Mouse (Mus musculus) megakaryocyte, adult 5-6 weeks (primary cell): ENCODE results near the gene Gm28374. TPM values are rescaled to one million over a fixed set of nuclear protein-coding genes. Genes with fewer than 3 reads are reported as not detected.
"Not testable (repeated sequence)": the region's sequence is repeated elsewhere in the genome, so short reads cannot be mapped to it uniquely, and the experiment has no call there.

Experiments
- ATAC-seq: 2 replicates; pipeline ENCODE4 v1.8.0; 2016; ENCODE audit warnings: mild to moderate bottlenecking, inconsistent platforms; ENCODE audit not compliant: poor library complexity, severe bottlenecking
- total RNA-seq, 2 experiments: library from RNA; stranded (forward) in 1 of 2; stranded (reverse) in 1 of 2; fragments of 153-499, 151-499 nt in 1 of 2; fragments of 221-1000, 200-1000 nt in 1 of 2; gene quantifications; 2 replicates each; pipeline versions ENCODE4 v1.2.3 to v1.2.4; 2015 to 2017

Gm28374 gene
- not detected in 2 replicates for total RNA-seq (2015)
- total RNA-seq (2017): 0.33 and 0.51 TPM in 2 replicates

- ATAC-seq: no peak
Measured at GRCm38 (mm10) chr19:6082156-6082555, at the start of gene Gm28374. Gene Gm28374, minus strand, starts transcription at chr19:6082256.

- ATAC-seq: not testable (repeated sequence)
Measured at GRCm38 (mm10) chr19:6130414-6131128, 48.5 kb upstream of the Gm28374 start.

DNA sequence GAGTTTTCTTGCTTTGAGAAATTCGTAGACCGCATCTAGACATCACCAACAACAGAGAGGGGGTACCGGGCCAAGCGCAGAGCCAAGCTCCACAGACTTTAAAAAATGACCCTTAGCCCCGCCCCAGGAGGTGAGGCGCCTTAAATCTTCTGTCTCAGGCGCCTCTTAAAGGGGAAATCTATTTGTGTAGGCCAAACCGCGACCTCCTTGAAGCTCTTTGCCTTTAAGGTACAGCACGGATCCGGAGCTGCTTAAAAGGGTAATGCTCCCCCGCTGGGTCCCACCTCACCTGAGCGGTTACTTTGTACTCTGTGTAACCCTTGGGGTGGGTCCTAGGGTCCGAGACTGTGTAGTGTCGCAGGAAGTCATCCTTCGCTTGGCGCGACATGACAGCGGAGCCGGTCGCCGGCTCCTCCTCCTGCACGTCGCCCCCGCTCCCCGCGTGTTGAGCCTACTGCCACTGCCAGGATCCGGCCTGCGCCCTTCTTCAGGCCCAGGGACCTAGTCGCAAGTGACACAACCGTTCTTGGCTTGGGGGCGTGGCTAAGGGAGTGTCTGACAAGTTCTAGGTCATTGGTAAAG lies 45.8 kb upstream of the Gm28374 start, which contains the start of gene Snx15:
Snx15 (minus strand) TSS at position 545 of the 582 bp plus-strand sequence.
- peak; percentile 95 for ATAC-seq

DNA sequence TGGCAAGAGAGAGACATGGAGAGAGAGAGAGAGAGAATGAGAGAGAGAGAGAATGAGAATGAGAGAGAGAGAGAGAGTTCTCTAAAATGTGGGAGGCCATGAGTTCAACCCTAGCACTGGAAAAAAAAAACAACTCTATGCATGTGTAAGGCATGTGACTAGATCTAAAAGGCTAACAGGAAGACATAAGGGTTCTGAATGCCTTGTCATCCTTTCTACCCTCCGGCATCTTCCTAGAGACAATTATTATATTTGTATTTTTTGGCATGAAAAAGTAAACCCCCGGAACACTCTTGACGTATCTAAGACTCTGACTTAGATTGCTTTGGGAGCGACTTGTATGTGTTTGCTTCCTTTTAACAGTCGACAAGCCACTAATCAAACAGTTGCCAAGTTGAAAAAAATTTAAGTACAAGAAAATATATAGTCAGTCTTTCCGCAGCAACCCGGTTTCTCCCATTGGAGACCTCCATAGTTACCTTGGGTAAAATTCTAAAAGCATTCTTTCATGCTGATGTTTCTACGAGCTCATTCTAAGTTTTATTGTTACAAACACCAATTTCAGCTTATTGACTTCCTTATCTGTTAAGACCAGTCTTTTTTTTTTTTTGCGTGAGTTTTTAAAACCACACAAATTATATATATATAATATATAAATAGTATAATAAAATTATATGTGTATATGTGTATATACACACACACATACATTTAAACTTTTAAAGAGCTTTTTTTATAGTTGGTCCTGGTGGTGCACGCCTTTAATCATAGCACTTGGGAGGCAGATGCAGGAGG lies 44.9 kb upstream of the Gm28374 start:
- ATAC-seq: no peak

- peak; percentile 22; the same call in 1 of the 2 replicates for ATAC-seq
Measured at GRCm38 (mm10) chr19:6126289-6126688, 44.2 kb upstream of the Gm28374 start.

DNA sequence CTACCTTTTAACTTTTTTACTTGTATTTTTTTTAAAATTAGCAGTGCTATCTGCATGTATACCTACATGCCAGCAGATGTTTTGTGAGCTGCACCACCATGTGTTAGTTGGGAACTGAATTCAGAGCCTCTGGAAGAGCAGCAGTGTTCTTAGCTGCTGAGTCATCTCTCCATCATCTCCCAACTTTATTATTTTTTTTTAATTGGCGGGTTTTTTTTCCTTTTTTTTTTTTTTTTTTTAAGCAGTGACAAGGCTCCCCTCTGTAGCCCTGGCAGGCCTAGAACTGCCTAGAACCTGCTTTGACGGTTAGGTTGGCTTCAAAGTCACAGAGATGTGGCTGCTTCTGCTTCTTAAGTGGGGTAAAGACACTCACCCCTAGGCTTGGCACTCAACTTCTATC lies 42.8 kb upstream of the Gm28374 start:
- ATAC-seq: no peak

DNA sequence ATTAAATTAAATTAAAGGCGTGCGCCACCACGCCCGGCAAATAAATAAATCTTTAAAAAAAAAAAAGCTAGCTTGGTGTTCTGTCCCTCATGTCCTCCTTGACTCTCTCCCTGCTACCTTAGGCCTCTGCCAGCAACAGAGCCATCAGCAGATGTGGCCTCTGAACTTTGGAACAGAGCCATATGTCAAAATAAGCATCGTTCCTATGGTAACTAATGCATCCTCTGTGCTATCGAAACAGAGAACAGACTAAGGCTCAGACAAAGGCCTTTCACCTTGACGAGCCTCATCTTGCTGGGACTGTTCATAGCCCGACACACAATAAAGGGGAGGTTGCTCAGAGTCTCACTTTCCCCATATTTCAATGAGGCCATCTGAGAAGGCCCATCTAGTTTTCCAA lies 41.3 kb upstream of the Gm28374 start:
- no peak for ATAC-seq

DNA sequence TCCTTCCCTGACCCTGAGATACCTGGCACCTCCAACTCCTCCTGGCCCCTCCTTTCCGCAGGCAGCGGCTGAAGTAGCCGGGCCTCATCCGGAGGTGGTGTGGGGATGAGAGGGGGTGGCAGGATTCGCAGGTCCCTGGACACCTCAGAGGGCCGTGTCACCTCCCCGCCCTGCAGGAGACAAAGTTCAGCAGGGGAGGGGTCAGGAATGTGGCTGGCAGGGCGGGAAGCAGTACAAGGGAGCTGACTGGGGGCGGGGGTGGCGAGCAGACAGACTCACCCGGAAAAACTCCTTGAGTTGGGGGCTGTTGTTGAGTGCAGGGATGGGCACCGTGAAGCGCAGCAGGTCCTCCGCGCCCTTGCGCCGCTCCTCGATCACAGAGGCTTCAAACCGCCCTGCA lies 39.7 kb upstream of the Gm28374 start:
- no peak for ATAC-seq

GRCm38 (mm10) chr19:6118677-6119185 lies 36.7 kb upstream of the Gm28374 start:
- peak; percentile 4; the same call in 1 of the 2 replicates for ATAC-seq

DNA sequence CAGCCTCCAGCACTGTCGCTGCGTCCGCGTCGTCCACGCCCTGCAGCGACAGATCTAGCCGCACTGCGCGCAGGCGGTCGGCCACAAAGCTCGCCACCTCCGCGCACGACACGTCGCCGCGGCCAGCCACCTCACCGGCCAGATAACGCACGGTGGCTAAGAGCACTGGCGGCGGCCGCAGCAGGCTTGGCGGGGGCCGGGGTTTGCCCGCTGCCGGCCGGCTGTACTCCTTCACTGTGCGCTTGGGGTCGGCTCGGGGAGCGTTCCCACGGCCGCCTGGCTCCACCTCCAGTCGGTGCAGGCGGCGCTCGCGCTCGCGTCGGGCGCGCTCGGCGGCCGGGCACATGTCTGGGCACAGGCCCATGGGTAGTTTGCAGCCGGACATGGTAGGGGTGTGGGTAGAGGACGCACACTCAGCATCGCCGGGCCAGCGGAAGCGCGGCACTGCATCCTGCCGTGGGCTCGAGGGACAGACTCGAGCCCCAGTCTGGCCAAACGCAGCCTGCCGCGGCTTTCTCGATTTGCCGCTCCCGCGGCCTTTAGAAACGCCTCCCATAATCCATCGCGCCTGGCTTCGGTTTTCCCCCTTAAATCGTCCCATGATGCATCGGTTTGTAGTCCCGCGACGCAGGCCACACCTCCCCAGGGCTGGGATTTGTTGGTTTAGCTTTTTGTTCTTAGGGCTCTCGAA lies 36.1 kb upstream of the Gm28374 start, which contains the start of gene Sac3d1:
Sac3d1 (minus strand) TSS at position 665 of the 691 bp plus-strand sequence.
- peak; percentile 92 for ATAC-seq

GRCm38 (mm10) chr19:6117346-6117985 lies 35.4 kb upstream of the Gm28374 start:
- ATAC-seq: no peak

DNA sequence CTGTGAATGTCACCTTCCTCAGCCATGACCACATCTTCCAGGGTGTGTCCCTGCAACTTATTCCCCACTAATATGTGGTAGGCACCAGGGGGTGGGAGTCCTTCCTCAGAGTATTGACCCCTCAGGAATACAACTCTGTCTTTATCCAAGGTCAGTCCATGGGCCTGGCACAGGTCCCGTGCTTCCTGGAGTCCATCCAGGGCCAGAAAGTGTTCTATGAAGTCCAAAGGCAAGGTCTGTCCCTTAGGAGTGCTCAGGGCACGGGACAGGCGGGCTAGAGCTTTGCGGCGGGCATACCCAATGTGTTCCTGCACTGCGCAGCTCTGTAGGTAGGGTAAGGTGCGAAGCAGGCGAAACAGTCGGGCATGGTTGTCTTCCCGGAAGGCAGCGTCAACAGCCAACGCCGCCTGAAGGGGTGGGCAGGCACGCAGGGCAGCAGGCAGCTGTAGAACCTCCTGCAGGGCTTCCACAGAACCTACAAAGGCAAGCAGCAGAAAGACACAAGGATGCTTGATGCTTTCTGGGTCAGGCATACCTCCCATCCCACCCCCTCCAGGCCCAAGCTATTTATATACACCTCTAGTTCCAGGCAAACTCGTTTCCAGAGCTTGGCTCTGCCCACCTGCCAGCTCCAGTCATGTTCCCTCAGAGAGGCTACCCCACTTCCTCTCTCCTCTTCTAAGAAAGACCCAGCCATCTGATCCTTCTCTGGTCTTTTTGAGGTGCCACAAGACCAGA lies 34.2 kb upstream of the Gm28374 start:
- ATAC-seq: no peak

GRCm38 (mm10) chr19:6113116-6113515 lies 31.1 kb upstream of the Gm28374 start:
- no peak for ATAC-seq

GRCm38 (mm10) chr19:6105586-6105985 lies 23.5 kb upstream of the Gm28374 start, which contains the start of gene Naaladl1:
Gene Naaladl1, plus strand, starts transcription at chr19:6105782.
- ATAC-seq: no peak

DNA sequence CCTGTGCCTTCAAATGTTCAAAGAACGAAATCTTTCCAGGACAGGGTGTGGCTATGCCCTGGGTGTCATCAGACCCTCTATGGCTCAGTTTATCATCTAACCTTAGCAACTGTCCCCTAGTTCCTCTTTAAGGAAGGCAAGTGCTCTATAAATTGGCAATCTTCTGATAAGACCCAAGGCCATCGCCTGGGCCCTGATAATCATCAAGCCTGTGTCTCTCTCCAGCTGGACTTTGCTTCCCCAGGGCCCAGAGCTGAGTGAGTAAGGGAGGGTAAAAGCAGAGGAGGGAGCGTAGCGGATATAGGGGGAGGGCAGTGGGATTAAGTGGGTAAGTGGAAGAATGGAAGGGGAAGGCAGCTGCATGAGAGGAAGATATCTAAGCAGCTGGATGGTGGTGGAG lies 22.4 kb upstream of the Gm28374 start:
- ATAC-seq: 0 out of 2 replicates have a peak, but pooled peaks have one; percentile 38

DNA sequence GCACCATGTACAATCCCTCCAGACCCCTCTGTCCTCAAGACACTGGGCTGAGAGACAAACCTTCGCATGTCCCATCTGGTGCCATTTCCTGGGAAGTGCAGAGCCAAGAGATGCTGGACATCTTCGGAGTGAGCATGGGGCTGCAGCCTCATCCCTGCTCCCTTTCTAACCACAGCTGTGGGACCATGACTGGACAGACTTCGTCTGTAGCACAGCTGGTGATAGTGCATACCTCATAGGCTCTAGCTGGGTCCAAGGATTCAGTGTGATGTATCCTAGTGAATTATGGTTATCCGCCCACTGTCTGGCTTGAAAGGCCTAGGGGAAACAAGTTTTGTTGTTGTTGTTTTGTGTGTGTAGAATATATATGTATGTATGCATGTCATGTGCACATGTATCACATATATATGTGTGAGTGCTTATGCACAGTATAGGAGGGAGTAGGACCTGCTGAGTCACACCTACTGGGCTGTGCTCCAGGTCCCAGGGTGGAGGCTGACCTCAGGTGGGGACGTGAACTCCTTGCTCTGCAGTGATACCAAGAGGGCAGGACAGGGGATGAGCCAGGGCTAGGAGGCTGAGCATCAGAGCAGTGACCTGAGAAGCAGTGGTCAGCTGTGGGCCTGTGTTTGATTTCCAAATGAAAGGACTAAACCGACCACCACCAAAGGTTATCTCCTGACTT lies 20.3 kb upstream of the Gm28374 start:
- no peak for ATAC-seq

- no peak for ATAC-seq
Measured at GRCm38 (mm10) chr19:6101186-6101585, 19.1 kb upstream of the Gm28374 start.

- peak; percentile 72 for ATAC-seq
Measured at GRCm38 (mm10) chr19:6097847-6098246, 15.8 kb upstream of the Gm28374 start.

- ATAC-seq: no peak
Measured at GRCm38 (mm10) chr19:6094119-6094518, 12.1 kb upstream of the Gm28374 start, which contains the start of gene AC131692.1. Gene AC131692.1, plus strand, starts transcription at chr19:6094419.
